Mouse (Mus musculus) midbrain, postnatal 0 days (tissue): Measurements from ENCODE around the gene Rad51c. TPM values are rescaled to one million over a fixed set of nuclear protein-coding genes. Genes with fewer than 3 reads are reported as not detected.

Experiments used
- ATAC-seq: fragments of 200-750 bp; cut with Nextera tagmentation; 2 replicates; pipeline ENCODE4 v1.8.0; 2017; ENCODE audit warnings: moderate number of reproducible peaks, mild to moderate bottlenecking, moderate TSS enrichment, moderate library complexity; ENCODE audit not compliant: low FRiP score
- DNase-seq: peaks from one replicate; pipeline ENCODE4 v3.0.0-alpha.2; 2015; ENCODE audit warnings: low spot score
- H3K27ac ChIP-seq: fragments of 300-500 bp; sonication (generic); 2 replicates; pipeline ENCODE4 v1.5.1; 2014; ENCODE audit warnings: low read depth, mild to moderate bottlenecking, low read length, mixed read lengths
- H3K27me3 ChIP-seq: fragments of 300-500 bp; sonication (generic); 2 replicates; pipeline ENCODE4 v1.6.1; 2014; ENCODE audit warnings: low read length, control low read depth, mixed read lengths; ENCODE audit not compliant: insufficient read depth
- H3K36me3 ChIP-seq: fragments of 300-500 bp; sonication (generic); 2 replicates; pipeline ENCODE4 v1.6.1; 2014; ENCODE audit warnings: low read length, control low read depth, mixed read lengths; ENCODE audit not compliant: insufficient read depth
- H3K4me1 ChIP-seq: fragments of 300-500 bp; sonication (generic); 2 replicates; pipeline ENCODE4 v1.6.1; 2014; ENCODE audit warnings: mild to moderate bottlenecking, control low read depth, antibody characterized with exemption, low read length, mixed read lengths; ENCODE audit not compliant: insufficient read depth
- H3K4me2 ChIP-seq: fragments of 300-500 bp; sonication (generic); 2 replicates; pipeline ENCODE4 v1.6.1; 2014; ENCODE audit warnings: low read depth, mild to moderate bottlenecking, low read length, mixed read lengths; ENCODE audit not compliant: poor library complexity, severe bottlenecking
- H3K4me3 ChIP-seq: fragments of 300-500 bp; sonication (generic); 2 replicates; pipeline ENCODE4 v1.5.1; 2014; ENCODE audit warnings: low read depth, mild to moderate bottlenecking, low read length, moderate library complexity
- H3K9ac ChIP-seq: fragments of 300-500 bp; sonication (generic); replicated peaks from 2 replicates; pipeline ENCODE4 v1.6.1; 2014; ENCODE audit warnings: mild to moderate bottlenecking, low read length, moderate library complexity, mixed read lengths; ENCODE audit not compliant: poor library complexity, severe bottlenecking
- H3K9me3 ChIP-seq: fragments of 300-500 bp; sonication (generic); 2 replicates; pipeline ENCODE4 v1.6.1; 2016; ENCODE audit warnings: low read length, control low read depth
- CTCF ChIP-seq: IDR thresholded peaks from 2 replicates; pipeline ENCODE4 v1.5.1; 2016; ENCODE audit warnings: antibody characterized with exemption, mild to moderate bottlenecking
- WGBS: fragments of 180-500 bp; shearing (Covaris S2); extraction: QIAGEN DNeasy Blood & Tissue Kit; methylation state at CpG from one replicate; pipeline ENCODE4 v1.1.7; 2014; 5-methylcytosine and 5-hydroxymethylcytosine counted together
- polyA plus RNA-seq: library from polyadenylated mRNA; unstranded; fragments of >200 nt; fragmentation: Nextera tagmentation; extraction: Ambion mirVana; gene quantifications from 2 replicates; pipeline ENCODE4 v1.2.1, GENCODE M21; 2015
- total RNA-seq: library from RNA; depleted of rRNA; stranded (reverse); fragments of >200 nt; gene quantifications from 2 replicates; pipeline ENCODE4 v1.2.3, GENCODE M21; 2014; rRNA removed

The Rad51c gene
- total and polyA plus RNA-seq, 2 experiments from 2014 or later = 2.1 to 2.4 TPM

DNA sequence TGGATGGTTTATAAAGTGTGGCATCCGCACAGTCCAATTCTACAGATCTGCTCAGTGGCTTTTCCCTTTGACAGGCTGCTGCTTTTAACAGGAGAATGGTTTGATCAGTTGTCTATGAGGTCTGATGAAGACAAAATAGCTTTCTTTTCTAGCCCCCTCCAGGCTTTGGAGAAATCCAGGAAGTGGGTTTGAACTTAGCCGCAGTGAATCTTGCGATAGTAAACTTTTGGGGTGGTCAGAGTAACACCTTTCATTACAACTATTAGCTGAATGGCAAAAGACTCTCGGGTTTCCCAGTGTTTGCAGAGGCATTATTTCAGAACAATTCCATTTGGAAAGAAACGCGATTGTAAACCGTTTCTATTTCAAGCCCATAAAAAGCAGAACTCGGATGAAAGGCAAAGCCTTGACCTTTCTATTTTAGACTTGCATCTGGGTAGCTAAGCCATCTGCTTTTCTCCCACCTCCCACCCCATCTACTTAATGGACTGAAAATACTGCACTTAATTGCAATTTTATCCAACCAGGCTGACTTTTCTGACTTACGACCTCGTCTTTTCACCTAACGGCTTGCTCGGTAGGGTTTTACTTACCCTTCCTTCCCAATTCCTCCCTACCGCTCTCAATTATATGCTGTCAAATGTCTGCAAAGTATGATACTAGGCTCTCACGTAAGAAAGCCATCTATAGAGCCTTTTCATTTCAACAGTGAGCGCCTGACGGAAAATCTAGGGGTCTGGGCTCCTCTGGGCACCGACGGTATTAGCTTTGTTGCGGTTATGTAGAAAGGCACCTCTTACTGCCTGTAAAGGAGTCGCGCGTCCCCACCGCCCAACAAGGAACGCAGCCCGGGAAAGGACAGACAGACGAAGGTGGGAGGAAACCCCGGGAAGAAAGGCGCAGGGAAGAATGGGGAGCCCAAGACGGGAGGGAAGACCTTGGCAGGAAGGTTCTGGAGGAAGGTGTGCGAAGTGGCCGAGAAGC is 47.1 kb downstream of the Rad51c start:
- H3K27me3 ChIP-seq = no peaks in the 10 kb centered on the region
- H3K9ac ChIP-seq = peak overlapping the region; percentile 88
- ATAC-seq (no peak), DNase-seq (peak; percentile 27)
- 2% methylated on average over 31 of the region's 31 CpGs for WGBS
- H3K4me2 ChIP-seq = peak overlapping the region; percentile 56
- peak overlapping the region; percentile 98 for H3K4me3 ChIP-seq
- H3K27ac ChIP-seq = peak overlapping the region; percentile 84
- H3K9me3 ChIP-seq = no peaks in the 10 kb centered on the region
- H3K36me3 ChIP-seq = no peaks in the 10 kb centered on the region
- TF ChIP-seq CTCF = no peak
- H3K4me1 ChIP-seq = no peaks in the 10 kb centered on the region

DNA sequence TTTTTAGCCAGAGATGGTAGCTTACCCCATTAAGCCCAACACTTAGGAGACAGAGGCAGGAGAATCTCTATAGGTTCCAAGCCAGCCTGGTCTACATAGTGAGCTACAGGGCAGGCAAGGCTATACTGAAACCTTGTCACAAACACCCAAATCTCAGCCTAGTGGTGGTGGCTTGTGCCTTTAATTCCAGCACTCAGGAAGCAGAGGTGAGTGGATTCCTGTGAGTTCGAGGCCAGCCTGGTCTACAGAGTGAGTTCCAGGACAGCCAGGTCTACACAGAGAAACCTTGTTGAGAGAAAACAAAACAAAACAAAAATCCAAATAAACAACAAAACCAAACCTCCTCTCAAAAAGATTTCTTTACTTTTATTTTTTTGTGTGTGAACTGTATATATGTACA is 49.9 kb downstream of the Rad51c start:
- whole genome bisulfite sequencing = 90% methylated on average over 1 of the region's 1 CpGs
- ATAC-seq = no peak

DNA sequence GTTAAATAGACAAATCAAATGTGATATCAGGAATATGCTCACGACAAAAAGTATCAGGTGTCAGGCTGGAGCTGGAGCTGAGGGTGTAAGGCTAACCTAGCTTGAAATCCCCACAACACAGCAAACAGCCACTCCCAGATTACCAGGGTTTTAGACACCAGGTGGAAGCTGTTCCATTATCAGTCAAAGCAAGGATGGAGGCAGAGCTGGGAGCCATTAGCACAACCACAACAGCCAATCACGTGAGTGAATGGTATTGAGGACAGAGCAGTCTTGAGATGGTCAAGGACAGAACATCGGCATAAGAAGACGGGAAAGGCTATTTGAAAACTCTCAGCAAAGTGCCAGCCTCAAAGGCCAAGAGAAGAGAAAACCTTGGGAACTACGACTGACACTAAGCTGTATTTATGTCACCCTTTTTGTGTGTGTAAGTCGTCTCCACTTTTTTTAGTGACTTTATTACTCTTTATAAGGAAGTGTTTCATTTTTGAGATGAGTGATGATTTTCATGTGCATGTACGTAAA is 51.0 kb downstream of the Rad51c start:
- Histone ChIP-seq H3K27me3 (no peaks in the 10 kb centered on the region), H3K27ac (no peak overlapping the region), H3K4me3 (no peak overlapping the region), H3K36me3 (no peaks in the 10 kb centered on the region), H3K4me2 (no peak overlapping the region), H3K4me1 (no peaks in the 10 kb centered on the region), H3K9me3 (no peaks in the 10 kb centered on the region), H3K9ac (no peak overlapping the region)
- TF ChIP-seq CTCF = no peak
- DNase-seq (no peak), ATAC-seq (no peak)
- WGBS = 89% methylated on average over 7 of the region's 7 CpGs

More for the DNA sequence above, 49.9 kb downstream of the Rad51c start:
- Histone ChIP-seq H3K4me3 (no peak overlapping the region), H3K27ac (no peak overlapping the region), H3K4me2 (no peak overlapping the region), H3K9ac (no peak overlapping the region), H3K36me3 (no peaks in the 10 kb centered on the region), H3K4me1 (no peaks in the 10 kb centered on the region), H3K27me3 (no peaks in the 10 kb centered on the region), H3K9me3 (no peaks in the 10 kb centered on the region)
- TF ChIP-seq CTCF = no peak
- no peak for DNase-seq

Other genes starting within 250 kb of the Rad51c start
- gene Ppm1e, start 45.9 kb downstream of the Rad51c start, total RNA-seq = 78.4 and 102 TPM in 2 replicates
- gene Ppm1e, start 45.9 kb downstream of the Rad51c start, polyA plus RNA-seq = 19.2 and 20.8 TPM in 2 replicates
- 0.66 and 4.0 TPM in 2 replicates for gene Tex14, start 111 bp upstream of the Rad51c start, total RNA-seq
- gene Tex14, start 111 bp upstream of the Rad51c start, polyA plus RNA-seq = 0.31 and 0.35 TPM in 2 replicates
- not detected in 2 replicates for gene Gm11492, start 161.7 kb upstream of the Rad51c start, total RNA-seq
- not detected in 2 replicates for gene Gm11492, start 161.7 kb upstream of the Rad51c start, polyA plus RNA-seq
- gene Sept4, start 163.9 kb upstream of the Rad51c start, total RNA-seq = 19.4 and 26.6 TPM in 2 replicates
- 39.1 and 40.5 TPM in 2 replicates for gene Sept4, start 163.9 kb upstream of the Rad51c start, polyA plus RNA-seq
- gene Mtmr4, start 187.2 kb upstream of the Rad51c start, total RNA-seq = 98.9 and 116 TPM in 2 replicates
- gene Mtmr4, start 187.2 kb upstream of the Rad51c start, polyA plus RNA-seq = 33.2 and 34.1 TPM in 2 replicates
- 0.11 and 0.52 TPM in 2 replicates for gene Hsf5, start 212.2 kb upstream of the Rad51c start, total RNA-seq
- gene Hsf5, start 212.2 kb upstream of the Rad51c start, polyA plus RNA-seq = 0.10 and 0.25 TPM in 2 replicates